Mouse (Mus musculus): ENCODE data around the gene Gm6588.
"Not testable (repeated sequence)": the region's sequence is repeated elsewhere in the genome, so short reads cannot be mapped to it uniquely, and the experiment has no call there.

Gm6588 gene

DNA sequence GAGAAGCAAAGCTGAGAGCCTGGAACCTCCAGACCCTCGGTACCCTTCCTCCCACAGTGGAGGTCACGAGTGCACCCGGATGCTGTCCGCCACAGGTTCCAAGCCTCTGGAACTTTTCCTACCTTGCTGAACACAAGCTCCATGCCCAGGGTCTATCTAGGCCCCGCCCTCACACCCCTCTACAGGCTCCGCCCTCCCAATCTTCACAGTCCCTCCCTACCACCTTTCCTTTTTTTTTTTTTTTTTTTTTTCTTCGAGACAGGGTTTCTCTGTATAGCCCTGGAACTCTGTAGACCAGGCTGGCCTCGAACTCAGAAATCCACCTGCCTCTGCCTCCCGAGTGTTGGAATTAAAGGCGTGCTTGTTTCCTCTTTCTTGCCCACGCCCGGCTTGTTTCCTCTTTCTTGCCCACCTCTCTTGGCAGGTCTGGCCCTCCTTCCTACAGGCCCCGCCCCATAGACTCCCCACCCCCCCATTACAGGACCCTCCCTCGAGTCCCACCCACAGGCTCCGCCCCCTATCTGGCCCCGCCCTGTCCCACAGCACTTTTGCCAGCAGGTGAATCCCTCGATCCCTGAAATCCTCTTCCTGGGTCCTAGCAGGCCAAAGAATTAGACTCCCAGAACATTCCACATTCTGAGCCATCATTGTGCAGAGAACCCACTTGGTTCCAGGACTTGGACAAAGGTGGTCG, at the start of gene Gm6588:
Gene Gm6588, plus strand, starts transcription at position 680 of the 694 bp plus-strand sequence.
- no peak for DNase-seq

DNA sequence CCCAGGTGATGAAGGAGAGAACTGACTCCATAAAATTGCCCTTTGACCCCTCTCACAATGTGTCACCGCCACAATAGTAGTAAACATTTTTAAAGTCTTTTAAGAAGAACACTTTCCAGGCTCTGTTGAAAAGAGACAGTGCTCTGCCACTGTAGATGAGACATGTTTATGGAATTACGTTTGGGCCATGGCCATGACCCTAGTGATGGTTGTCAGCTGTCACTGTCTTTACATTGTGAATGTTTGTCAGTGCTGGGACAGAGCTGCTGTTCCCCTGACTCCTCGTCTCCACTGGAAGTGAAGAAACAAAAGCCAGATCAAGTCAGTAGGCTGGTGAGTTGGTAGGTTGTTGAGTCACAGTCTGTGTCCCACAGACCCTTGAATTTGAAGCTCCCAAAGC, 46.8 kb upstream of the Gm6588 start:
- DNase-seq: no peak

DNA sequence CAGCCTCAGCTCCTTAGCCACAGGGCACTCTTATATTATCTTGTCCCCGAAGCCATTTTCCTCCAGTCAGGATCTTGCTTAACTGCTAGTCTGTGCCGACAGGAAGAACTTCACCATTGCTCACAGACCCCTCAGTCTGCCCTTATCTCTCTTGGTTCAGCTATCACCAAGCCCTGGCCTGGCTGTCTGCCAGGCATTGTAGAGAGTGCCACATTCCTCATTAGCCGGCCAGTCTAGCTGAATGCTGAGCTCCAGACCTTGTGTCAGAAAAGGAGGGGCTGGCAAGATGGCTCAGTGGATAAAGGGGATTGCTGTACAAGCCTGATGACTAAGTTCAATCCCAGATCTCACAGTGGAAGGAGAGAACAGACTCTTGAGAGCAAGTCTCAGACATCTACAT, 43.2 kb upstream of the Gm6588 start:
- DNase-seq: no peak

DNA sequence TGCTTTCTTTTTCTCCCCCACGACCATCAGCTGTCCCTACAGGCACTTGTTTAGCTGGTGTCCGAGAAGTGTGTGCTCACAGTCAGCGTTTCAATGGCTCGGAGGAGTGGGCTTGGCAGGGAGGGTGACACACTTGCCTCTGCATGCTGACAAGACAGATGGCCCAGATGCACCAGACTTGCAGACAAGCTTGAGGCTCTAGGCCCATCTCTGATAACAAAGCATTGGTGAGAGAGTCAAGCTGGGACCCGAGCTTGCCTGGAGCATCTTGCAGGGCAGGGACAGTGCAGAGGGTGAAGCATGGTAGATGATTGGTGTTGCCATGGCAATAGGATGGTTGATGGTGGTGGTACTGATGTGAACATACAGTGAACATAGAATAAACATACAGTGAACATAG, 40.0 kb upstream of the Gm6588 start:
- DNase-seq: no peak

DNA sequence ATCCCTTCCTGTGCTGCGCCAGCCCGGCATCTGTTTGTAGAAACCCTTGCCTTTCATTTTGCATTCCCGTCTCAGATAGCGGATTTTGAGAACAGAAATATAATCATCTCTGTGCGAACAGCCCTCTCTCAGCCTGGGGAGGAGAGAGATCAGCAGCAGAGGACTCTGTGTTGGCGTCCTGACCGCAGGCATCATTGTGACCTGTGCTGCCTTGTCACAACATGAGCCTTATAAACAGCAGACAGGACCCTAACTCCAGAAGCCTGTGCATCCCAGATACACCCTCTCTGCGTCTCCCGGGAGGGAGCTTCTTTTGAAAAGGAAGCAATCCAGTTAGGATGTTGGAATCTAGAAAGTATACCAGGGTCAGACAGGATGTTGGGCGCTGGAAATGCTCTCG, 38.2 kb upstream of the Gm6588 start:
- DNase-seq: no peak

DNA sequence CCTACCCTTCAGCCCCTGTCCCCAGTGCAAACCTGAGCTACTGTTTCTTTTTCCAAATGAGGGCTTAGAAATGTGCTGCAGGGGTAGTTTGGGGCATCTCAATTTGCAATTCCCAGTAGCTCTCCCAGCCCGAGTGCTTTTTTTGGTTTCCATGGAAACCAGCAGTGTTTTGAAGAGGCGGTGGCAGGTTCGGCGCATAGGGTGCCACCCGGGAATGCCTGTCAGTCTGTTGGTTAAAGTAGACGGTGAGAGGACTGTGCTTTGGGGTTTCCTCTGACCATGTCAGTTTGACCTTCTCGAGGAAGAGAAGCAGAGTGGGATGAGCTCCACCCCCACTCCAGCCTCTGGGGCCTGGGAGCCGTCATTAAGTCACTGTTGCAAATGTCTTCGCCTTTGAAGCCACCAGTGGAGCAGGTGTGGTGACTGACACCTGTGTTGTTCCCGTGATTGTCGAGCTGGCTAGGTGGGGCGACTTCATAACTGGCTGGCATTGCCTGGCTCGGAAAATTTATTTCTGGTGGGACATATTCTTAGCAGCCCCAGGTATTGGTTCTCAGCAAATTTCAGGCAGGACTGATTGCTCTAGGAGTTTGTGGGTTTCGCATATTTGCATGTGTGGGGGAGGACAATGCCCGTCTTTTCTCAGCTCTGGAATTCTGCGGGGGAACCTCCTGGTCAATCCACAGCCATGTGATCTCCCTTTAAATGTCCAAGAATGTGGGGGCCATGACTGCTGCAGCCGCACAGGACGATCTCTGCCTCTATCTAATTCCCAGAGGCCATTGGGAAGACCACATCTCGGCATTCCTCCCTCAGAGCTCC, 37.5 kb upstream of the Gm6588 start:
- no peak for DNase-seq

DNA sequence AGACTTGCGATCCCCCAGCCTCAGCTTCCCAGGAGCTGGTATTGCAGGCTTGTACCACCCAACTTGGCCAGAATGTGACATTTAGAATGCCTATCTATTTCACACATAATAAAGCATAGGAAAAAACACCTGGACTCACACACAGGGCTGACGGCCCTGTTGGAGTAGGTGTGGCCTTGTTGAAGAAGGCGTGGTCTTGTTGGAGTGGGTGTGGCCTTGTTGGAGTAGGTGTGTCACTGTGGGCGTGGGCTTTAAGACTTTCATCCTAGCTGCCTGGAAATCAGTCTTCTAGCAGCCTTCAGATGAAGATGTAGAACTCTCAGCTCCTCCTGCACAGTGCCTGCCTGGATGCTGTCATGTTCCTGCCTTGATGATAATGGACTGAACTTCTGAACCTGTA, 36.4 kb upstream of the Gm6588 start:
- DNase-seq: not testable (repeated sequence)

DNA sequence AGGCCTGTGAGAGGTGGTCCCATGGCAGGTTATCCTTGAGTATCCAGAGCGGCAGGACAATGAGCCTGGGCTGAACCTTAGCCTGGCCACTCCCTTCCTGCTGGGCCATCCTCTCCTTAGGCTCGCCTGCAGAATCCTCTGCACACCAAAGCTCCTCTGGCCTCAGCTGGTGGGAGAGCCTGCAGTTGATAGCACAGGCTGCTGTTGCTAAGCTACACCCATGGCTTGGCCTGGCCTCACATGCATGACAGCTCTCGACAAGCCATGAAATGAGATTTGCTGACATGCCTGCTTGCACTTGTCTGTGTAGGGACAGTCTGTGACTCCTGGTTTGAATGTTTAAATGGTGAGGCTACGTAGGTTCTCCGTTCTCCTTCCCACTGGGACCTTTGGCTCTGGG, 32.6 kb upstream of the Gm6588 start:
- no peak for DNase-seq

DNA sequence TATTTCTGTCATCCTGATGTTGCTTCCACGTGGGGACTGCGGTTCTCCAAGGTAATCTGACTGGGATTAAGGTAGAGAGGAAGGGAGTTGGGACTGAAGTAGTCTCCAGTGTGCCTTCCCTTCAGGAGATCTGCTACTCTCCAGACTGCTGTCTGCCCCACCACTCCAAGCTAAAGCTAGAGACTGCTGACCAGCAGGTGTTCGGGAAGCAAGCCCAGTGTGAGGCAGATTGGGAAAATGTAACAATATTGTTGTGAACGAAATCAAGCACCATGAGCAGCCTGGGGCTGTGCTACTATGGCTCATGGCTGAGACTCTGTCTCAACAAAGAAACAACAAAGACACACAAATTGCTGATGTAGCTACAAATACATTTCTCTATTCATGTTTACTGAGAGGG, 31.2 kb upstream of the Gm6588 start:
- no peak for DNase-seq

DNA sequence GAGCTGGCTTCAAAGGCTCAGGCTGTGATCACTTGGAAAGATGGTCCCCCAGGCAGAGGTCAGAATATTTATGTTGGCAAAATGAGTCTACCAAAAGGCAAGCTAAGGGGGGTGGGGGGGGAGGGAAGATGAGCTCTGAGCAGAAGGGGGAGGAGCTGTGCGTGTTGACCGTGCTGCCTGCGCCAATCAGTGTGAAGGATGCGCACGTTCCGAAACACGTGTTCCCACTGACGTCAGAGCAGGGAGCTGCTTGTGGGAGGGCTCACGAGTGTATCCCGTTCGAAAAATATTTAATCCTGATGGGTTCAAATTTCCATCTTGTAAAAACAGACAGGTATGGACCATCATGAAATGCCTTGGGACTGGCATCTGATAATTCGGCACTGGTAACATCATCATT, 29.7 kb upstream of the Gm6588 start:
- no peak for DNase-seq

DNA sequence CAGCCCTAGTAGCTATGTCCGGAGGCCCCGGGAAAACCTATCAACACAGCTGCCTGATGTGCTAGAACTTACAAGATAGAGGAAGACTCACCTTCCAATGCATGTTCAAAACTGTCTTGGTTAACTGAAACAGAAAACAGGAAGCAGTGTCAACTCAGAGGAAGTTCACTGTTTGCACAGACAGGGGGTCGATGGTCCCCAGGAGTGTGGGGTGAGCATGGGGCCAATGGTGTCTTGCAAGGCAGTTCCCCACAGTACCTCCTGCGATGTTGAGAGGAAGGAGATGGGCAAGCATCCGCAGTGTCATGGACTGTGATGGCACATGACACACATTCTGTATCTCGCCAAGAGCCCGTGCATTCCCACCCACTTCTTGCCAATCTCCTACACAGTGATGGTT, 22.6 kb upstream of the Gm6588 start:
- DNase-seq: no peak

DNA sequence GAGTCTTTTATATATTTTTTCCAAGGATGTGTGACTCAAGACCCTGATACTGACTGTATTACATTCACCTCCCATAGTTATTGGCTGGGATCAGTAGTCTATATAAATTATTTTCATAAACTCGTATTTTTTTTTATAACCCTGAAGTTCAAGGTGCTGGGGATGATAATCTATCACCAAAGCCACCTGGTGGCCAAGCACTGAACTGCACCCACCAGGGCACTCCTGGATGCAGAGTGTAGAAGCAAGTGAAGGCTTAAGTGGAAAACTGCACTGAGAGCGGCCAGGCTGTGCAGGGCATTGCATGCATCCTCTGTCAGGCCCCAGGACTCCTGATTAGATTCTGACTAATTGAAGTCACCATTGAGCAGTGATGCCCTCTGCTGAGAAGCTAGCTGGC, 21.9 kb upstream of the Gm6588 start:
- DNase-seq: peak; percentile 47 to 51

DNA sequence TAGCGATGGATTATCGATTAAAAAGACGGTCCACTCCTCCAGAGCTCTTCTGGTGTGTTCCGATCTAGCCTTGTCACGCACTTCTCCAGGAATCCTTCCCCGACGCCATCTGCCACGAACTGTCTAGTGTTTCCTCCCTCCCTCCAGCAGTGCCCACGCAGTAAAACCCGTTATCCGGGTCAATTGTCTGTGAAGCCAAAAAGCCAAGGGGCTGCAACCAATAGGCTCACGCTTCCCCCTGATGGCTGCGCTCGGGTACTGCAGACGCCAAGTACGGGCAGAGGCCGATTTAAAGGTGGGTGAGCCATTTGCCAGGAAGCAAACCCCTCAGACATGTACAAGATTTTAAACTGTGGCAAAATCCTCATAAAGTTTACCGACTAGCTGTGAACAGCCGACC, 20.3 kb upstream of the Gm6588 start:
- DNase-seq: peak; percentile 55 to 60

DNA sequence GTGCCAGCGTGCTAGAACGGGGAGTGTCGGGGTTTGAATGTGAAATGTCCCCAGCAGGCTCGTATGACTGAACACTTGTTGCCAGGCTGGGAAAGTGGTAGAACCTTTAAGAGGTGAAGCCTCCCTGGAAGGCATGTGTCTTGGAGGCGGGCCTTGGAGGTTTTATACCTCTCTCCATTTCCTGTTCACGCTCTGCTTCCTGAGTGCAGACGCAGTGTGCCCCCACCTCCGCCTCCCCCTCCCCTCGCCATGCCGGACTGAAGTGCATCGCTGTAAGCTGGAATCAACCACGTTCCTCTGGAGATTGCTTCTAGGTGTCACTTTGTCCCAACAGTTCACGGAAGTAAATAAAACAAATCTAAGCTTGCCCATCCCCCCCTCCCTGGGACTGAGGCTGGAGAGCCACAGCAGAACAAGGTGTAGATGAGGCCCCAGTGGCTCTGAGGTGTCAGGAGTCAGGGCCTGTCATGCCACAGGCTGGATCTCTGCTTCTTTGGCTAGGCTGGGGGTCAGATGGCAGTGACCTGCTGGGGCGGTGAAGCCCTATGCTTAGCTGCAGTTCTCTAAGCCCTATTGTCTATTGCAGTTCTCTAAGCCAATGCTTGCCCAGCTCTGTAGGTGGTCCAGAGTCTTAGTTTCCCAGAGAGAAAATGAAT, 18.0 kb upstream of the Gm6588 start:
- peak; percentile 26 to 33 for DNase-seq

DNA sequence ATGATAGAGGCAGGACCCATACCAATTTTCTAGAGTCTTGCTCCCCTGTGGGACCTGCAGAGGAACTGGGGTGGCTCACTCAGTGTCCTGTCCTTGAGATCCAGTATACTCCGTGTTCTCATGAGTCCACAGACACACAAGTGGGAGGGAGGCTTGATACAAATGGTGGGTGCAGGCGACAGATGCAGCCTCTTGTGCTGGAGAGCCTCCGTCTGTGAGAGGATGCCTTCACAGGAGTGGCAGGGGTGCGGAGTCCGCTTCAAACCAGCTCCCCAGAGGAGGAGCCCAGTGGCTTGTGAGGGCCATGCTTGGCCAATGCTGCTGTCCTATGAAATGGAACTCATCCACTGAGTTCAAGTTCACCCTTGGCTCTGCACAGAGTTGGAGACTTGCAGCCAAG, 17.2 kb upstream of the Gm6588 start:
- DNase-seq: no peak

DNA sequence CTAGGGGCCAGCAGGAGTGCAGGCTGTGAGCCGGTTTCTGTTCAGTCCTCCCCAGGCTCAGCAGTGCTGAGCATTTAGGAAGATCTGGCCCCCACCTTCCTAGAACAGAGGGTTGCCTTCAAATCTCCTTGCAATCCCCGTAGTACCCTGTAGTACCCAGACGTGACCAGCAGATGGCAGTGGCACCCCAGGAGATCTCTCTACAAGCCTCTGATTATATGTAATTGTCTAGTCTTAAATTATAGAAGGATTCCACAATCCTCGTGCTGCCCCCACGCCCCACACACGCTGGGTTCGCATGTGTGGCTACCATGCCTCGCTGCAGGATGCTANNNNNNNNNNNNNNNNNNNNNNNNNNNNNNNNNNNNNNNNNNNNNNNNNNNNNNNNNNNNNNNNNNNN, 16.2 kb upstream of the Gm6588 start:
- peak; percentile 58 to 70 for DNase-seq

DNA sequence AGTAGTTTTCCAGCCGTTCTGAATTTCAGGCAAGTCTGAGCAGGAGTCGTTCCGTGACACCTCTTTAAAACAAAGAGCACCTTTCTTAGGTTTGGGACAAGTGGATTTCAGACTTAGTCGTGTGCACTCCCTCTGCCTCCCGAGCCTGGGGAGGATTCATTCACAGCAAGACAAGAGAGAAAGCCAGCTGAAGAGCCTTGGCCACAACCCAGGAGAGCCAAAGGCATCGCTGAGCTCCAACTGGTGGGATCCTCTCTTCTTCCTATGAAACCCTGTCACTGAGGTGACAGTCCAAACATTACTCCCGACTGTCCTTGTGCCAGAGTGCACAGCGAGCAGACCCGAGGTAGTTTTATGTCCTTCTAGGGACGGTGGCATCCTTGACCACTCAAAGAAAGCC, 10.7 kb upstream of the Gm6588 start:
- no peak for DNase-seq

DNA sequence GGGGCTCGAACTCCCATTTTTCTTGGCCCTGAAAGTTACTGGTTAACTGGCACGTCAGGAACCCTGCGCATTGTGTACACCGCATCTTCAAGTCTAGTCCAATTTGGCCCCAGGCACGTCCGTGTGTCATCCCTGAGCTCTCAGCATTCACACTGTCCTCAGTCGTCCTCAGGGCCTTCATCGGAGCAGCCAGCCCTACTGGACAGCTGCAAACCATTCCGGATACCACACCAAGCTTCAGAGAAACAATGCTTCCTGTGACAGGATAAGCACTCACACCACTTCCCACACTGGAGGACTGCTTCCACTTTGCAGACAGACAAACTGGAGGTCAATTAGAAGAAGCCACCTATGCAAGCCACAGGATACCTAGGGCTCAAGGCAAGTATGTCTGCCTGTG, 3.9 kb downstream of the Gm6588 start:
- no peak for DNase-seq

DNA sequence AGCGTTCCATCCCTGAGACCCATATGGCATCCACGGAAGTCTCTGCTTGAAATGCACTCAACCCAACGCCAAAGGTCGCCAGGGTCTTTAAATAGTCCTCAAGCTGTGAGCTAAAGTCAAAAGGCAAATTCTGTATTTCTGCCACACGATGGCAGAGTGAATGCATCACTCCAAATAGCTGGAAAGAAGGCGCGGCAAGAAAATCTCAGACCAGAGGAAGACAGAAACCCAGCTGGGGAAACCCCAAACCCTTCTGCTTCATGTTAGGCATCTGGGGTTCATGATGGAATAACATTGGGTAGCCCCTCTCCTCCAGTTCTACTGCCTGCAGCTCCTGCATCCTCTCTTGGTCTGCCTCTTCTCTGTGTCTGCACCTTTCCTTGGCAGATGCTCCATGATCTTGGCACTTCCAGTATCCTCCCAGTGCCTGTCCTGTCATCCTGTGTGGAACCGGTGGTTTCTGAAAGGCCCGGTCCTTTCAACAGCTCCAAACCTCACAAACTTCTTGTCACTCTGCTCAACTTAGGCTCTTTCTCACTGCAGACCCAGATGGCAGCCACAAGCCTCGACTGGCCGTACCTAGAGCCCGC, 5.8 kb downstream of the Gm6588 start:
- no peak for DNase-seq

DNA sequence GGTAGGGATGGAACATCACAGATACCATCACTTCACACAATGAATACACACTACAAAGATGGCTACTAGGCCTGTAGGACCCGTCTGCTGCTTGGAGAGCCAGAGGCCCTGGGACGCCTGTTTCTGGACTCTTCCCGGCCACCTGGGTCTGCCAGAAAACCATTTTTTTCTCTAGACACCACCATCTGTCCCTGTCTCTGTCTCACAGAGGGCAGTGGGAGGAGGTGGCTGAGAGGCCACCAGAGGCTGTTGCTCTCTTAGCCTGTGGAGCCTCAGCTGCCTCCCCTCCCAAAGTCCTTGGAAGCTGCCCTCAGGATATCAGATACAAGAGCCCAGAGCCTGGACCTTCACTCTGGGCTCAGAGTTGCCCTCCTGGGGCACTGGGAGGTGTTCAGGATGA, 10.7 kb downstream of the Gm6588 start:
- no peak for DNase-seq

DNA sequence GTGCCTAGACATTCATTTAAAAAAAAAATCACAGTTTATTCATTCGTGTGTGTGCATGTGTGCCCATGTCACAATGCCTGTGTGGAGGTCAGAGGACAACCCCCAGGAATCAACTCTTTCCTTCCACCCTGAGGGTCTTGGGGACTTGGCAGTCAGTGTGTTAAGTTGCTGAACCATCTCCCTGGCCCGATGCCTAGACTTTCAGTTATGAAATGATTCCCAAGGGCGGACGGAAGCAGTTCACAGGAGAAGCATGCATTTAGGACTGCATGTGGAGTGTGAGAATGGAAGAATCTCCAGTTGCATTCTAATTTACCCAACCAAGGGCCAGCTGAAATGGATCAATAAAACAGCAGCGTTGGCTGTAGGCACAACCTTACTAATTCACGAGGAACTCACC, 17.1 kb downstream of the Gm6588 start:
- DNase-seq: no peak

DNA sequence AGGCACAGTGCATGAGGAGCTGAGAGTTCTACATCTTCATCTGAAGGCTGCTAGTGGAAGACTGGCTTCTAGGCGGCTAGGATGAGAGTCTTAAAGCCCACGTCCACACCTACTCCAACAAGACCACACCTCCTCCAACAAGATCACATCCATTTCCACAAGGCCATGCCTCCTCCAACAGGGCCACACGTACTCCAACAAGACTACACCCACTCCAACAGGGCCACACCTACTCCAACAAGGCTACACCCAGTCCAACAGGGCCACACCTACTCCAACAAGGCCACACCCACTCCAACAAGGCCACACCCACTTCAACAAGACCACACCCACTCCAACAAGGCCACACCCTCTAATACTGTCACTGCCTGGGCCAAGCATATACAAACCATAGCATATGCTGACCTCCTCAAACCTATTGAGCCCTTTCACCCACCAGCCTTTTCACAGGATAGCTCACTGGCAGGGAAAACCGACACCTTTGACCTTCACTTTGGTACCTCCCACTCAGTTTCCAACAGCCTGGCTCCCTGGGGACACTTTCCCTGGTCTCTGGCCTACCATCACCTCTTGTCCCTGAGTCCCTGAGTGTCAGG, 19.9 kb downstream of the Gm6588 start:
- no peak for DNase-seq

DNA sequence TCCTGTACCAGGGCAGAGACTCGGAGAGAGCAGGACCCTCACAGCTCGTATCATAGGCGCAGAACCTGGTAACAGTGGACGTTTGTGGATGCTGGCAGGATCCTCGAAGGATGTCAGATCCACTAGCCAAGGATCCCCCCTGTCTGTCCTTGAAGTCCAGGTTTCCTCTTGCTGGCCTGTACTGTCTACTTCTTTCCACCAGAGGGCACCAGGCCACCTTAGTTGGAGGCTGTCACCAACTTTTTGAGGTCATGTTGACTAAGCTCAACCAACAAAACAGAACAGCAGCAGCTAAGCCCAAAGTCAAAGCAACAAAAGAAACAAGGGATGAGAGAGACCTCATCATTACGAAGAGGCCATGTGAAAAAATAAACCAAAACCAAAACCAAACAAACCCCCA, 20.9 kb downstream of the Gm6588 start:
- DNase-seq: peak in 1 of 2 experiments; percentile 11
